ENCODE assay signal across 8 mouse cellular contexts in the genomic region with DNA sequence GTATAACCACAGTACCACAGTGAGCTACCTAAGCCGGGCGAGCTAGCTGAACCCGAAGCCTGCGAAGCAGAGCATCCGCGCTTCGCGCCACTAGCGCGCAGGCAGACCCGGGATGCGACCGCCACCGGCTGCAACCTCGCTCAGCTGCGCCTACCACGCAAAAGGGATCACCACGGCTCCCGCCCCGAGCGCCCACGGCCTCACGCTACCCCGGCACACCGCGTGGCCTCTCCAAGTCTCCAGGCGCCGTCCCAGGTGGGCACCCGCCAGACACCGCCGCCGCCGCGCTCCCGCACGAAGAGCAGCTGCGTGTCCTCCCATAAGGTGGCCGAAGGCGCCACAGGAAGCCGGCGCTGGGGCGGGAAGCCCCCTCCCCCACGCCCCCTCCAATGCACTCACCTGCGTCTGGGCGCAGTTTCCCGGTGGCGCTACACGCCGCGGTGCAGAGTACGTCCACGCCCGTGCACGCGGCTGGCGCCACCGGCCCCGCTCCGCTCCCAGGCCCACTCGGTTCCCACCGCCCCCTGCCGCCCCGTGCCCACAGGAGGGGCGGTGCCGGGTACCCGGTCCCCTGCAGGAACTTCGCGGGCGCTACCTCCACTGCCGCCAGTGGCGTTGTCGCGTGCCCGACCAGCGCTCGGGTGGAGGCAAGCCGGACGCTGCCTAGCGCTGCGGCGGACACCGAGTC. TPM values are rescaled to one million over a fixed set of nuclear protein-coding genes. Genes with fewer than 3 reads are reported as not detected.
A peak's percentile ranks its signal among the peaks of the same experiment; 100 is the strongest.
DNase-seq lines count a peak whose midpoint lies in the region; ATAC-seq lines count a peak whose summit lies in the region.
"Had no signal": no experiment of that assay in that cellular context is flagged by ENCODE, and none has a peak within 500 bp of the region (broad histone marks: within the 10 kb centered on the region; RNA-seq: fewer than 3 reads in every experiment).

No protein-coding gene starts in this region.

- no peaks in the 10 kb centered on the region for H3K9me3 ChIP-seq in lung, embryonic 15.5 days
- no peaks in the 10 kb centered on the region for H3K9me3 ChIP-seq in limb, embryonic 13.5 days

- DNase-seq in lung, postnatal 36 days: no peak
- DNase-seq in cerebellum, postnatal 25 days: peak; percentile 66 to 68
- DNase-seq in frontal cortex, postnatal 36 days (ENCODE audit: low spot score in 2 of 2): peak; percentile 61 to 64
- DNase-seq in right cerebral cortex, postnatal 10 days (ENCODE audit: low spot score in 2 of 2): peak; percentile 58 to 66
- DNase-seq in urinary bladder, postnatal 36 days (ENCODE audit: low spot score in 2 of 2): no peak

- peak overlapping the region; percentile 54 for H3K4me3 ChIP-seq in lung, embryonic 15.5 days
- H3K4me3 ChIP-seq in limb, embryonic 13.5 days: peak overlapping the region; percentile 63
- H3K4me3 ChIP-seq: myocyte had no signal

- H3K9ac ChIP-seq in lung, embryonic 15.5 days: peak overlapping the region; percentile 36
- peak overlapping the region; percentile 59 for H3K9ac ChIP-seq in limb, embryonic 13.5 days

- WGBS in lung, embryonic 15.5 days: under 1% methylated on average over 81 of the region's 82 CpGs
- 1% methylated on average over 63 of the region's 82 CpGs for WGBS in limb, embryonic 13.5 days

- H3K4me2 ChIP-seq in lung, embryonic 15.5 days: peak overlapping the region; percentile 98
- H3K4me2 ChIP-seq in limb, embryonic 13.5 days (replicated peaks): peak overlapping the region; percentile 99

- H3K36me3 ChIP-seq in lung, embryonic 15.5 days: no peaks in the 10 kb centered on the region
- H3K36me3 ChIP-seq in limb, embryonic 13.5 days: no peaks in the 10 kb centered on the region

- H3K4me1 ChIP-seq in lung, embryonic 15.5 days: peaks cover 30% of the 10 kb centered on the region
- H3K4me1 ChIP-seq in limb, embryonic 13.5 days: peaks cover 26% of the 10 kb centered on the region

- peaks cover 62% of the 10 kb centered on the region for H3K27me3 ChIP-seq in lung, embryonic 15.5 days
- H3K27me3 ChIP-seq in limb, embryonic 13.5 days: peaks cover 70% of the 10 kb centered on the region

- H3K27ac ChIP-seq in lung, embryonic 15.5 days: no peak overlapping the region
- H3K27ac ChIP-seq in limb, embryonic 13.5 days: no peak overlapping the region

- peak; percentile 17 for ATAC-seq in lung, embryonic 15.5 days (ENCODE audit: borderline replicate concordance, extremely low read depth, low FRiP score, low TSS enrichment)
- peak; percentile 24 for ATAC-seq in limb, embryonic 13.5 days (ENCODE audit: low FRiP score, low read depth)

RNA-seq across cellular contexts. Expression of a gene that starts 29.3 kb away (rescaled TPM):
- 3.1 and 4.0 TPM in 2 replicates for polyA plus RNA-seq in lung, embryonic 15.5 days (2015; fragmentation: Nextera tagmentation; extraction: Ambion mirVana)
- polyA plus RNA-seq in limb, embryonic 13.5 days (2015; fragmentation: Nextera tagmentation; extraction: Ambion mirVana): 3.4 and 3.9 TPM in 2 replicates

Comparison
In these comparisons a context has a peak if more than half of its experiments do, and no peak if none do; other contexts are left out.
1. DNase-seq: peak in cerebellum, postnatal 25 days (2 of 2), frontal cortex, postnatal 36 days (2 of 2) and right cerebral cortex, postnatal 10 days (2 of 2); none in lung, postnatal 36 days (single experiment) and urinary bladder, postnatal 36 days (0 of 2).